Mouse (Mus musculus) E14TG2a.4 (cell line): Measurements from ENCODE around the gene 1700057G04Rik.

Experiments
- H3K27me3 ChIP-seq: 2 replicates; pipeline ENCODE4 v1.6.1; 2014; ENCODE audit warnings: low read length, control low read depth; ENCODE audit not compliant: insufficient read depth
- H3K36me3 ChIP-seq: 2 replicates; pipeline ENCODE4 v1.6.1; 2014; ENCODE audit warnings: low read length, control low read depth; ENCODE audit not compliant: insufficient read depth
- H3K4me1 ChIP-seq: replicated peaks from 2 replicates; pipeline ENCODE4 v1.6.1; 2014; ENCODE audit warnings: low read depth, low read length, control low read depth
- H3K4me3 ChIP-seq: replicated peaks from 2 replicates; pipeline ENCODE4 v1.5.1; 2014; ENCODE audit warnings: mild to moderate bottlenecking, low read length
- H3K9me3 ChIP-seq: 2 replicates; pipeline ENCODE4 v1.6.1; 2014; ENCODE audit warnings: low read length, control low read depth
- CTCF ChIP-seq: conservative IDR thresholded peaks from 2 replicates; pipeline ENCODE4 v1.5.1; 2014; ENCODE audit warnings: low read length
- NANOG ChIP-seq: IDR thresholded peaks from 2 replicates; pipeline ENCODE4 v1.6.1; 2014; ENCODE audit warnings: borderline replicate concordance, low read length, mixed read lengths
- POU5F1 ChIP-seq: IDR thresholded peaks from 2 replicates; pipeline ENCODE4 v1.6.1; 2014; ENCODE audit warnings: low read length, borderline replicate concordance

The 1700057G04Rik gene

DNA sequence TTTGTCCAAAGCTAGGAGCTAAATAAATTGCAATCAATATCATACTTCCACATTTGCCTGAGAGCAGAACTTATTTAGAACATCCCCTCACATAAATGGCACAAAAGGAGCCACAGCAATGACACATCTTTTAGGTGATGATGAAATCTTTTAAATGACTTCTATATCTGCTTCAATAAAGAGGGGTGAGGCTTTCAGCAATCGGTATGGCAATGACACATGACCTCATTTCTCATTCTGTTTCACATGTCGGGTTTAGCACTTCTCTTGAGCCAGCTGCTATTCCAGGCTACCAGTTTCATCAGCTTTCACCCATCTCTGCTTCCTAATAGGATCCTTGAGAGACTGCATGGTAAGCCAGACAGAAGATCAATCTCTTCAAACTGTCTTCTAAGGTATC, 54.3 kb downstream of the 1700057G04Rik start:
- Histone ChIP-seq H3K4me1 (no peaks in the 10 kb centered on the region), H3K36me3 (no peaks in the 10 kb centered on the region)
- TF ChIP-seq POU5F1 = no peak
- TF ChIP-seq CTCF = no peak
- TF ChIP-seq NANOG = no peak

DNA sequence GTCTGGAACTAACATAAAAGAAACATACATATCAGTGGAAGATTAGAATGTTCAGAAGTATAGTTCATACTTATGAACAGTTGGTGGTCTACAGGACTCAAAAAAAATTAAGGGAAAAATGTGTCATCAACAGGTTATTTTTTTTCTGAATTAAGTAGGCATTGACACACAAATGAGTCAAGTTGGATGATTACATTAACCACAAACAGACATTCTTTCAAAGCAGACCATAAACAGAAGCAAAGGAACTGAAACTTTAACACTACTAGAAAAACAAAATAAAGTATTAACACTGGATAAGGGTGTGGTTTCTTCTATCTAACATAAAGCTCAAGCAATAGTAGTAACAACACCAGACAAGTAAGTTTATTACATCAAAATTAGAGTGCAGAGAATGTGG, 59.7 kb downstream of the 1700057G04Rik start:
- TF ChIP-seq NANOG = no peak
- TF ChIP-seq CTCF = no peak
- TF ChIP-seq POU5F1 = no peak
- H3K36me3 ChIP-seq = no peaks in the 10 kb centered on the region
- H3K4me3 ChIP-seq = no peak overlapping the region
- no peaks in the 10 kb centered on the region for H3K27me3 ChIP-seq
- no peaks in the 10 kb centered on the region for H3K9me3 ChIP-seq
- H3K4me1 ChIP-seq = no peaks in the 10 kb centered on the region

More for the DNA sequence above, 54.3 kb downstream of the 1700057G04Rik start:
- Histone ChIP-seq H3K9me3 (no peaks in the 10 kb centered on the region), H3K27me3 (no peaks in the 10 kb centered on the region), H3K4me3 (no peak overlapping the region)

DNA sequence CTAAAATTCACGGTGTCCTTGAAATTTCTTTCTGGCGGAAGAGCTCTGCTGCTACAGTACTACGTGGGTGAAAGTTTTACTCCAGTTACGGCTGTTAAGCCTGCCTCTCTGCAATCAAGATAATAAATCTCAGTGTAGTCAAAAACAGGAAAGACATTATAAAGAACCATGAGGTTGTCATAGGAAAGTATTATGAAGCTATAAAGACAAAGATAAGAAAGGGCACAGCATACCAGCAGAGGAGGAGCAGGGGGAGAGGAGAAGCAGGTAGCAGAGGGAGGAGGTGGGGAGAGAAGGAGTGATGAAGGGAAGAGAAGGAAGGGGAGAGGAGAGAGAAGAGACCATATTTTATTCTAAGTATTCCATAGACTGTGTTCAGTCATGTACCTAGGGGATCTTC, 64.7 kb downstream of the 1700057G04Rik start:
- no peak overlapping the region for H3K4me3 ChIP-seq
- TF ChIP-seq POU5F1 (no peak), CTCF (no peak), NANOG (no peak)
- no peaks in the 10 kb centered on the region for H3K4me1 ChIP-seq
- no peaks in the 10 kb centered on the region for H3K27me3 ChIP-seq
- H3K9me3 ChIP-seq = no peaks in the 10 kb centered on the region
- no peaks in the 10 kb centered on the region for H3K36me3 ChIP-seq

DNA sequence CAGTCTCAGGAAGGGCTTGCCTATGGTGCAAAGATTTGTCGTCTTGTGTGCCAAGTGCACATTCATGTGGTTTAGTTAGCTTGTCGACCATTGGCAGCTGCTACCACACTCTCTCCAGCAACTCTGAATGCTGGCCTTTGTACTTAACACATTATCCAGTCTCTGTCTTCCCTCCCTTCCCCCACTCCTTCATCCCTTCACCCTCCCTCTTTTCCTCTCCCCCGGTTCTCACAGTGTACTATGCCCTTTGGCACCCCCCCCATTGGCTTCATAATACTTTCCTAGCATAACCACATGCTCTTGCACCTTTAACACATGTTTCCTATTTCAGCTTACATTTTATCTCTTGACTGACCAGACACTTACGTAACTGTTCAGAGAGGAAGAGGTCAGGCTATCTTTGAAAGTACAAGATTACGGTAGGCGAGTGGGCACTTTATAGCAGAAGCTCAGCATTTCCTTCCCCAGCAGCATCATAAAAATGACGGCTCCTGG, 65.6 kb downstream of the 1700057G04Rik start:
- H3K27me3 ChIP-seq = no peaks in the 10 kb centered on the region
- TF ChIP-seq CTCF (no peak), POU5F1 (no peak), NANOG (no peak)
- no peaks in the 10 kb centered on the region for H3K4me1 ChIP-seq
- no peak overlapping the region for H3K4me3 ChIP-seq
- H3K9me3 ChIP-seq = no peaks in the 10 kb centered on the region
- H3K36me3 ChIP-seq = no peaks in the 10 kb centered on the region

DNA sequence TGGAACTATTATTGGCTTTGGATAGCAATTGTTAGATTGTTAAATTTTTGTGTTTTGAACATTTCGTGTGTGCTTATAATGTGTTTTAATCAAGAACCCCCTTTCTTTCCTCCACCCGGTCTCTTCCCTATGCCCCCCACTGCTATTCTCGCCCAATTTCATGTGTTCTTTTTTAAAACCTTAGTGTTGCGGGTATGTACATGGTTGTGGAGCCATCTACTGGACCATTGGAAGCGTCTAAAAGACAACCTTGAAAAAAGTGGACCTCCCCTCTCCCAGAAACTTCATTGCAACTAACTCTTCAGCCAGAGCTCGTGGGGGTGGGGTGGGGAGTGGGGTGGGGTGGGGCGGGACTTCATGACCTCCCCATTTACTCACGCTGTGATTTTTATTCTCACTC, 66.2 kb downstream of the 1700057G04Rik start:
- H3K4me3 ChIP-seq = no peak overlapping the region
- no peaks in the 10 kb centered on the region for H3K9me3 ChIP-seq
- H3K27me3 ChIP-seq = no peaks in the 10 kb centered on the region
- H3K4me1 ChIP-seq = no peaks in the 10 kb centered on the region
- no peaks in the 10 kb centered on the region for H3K36me3 ChIP-seq
- TF ChIP-seq NANOG = no peak

DNA sequence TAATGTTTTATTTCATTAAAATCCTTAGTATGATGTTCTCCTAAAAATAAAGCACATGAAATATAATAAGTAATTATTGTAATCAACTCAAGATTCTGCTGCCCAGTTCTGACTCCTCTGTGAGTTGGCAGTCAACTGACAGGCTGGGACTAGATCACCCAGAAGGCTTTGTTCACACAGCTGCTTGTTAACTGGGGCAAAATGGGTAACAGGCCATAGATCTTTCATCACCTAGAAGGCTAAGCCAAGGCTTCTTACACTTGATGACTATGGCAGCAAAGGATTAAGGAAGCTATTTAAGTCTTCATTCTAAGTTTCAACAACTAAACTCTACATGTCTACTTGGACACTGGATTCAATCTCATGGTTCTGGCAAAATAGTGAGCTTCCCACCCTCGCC, 68.8 kb downstream of the 1700057G04Rik start:
- no peaks in the 10 kb centered on the region for H3K9me3 ChIP-seq
- no peaks in the 10 kb centered on the region for H3K4me1 ChIP-seq
- no peak overlapping the region for H3K4me3 ChIP-seq
- H3K36me3 ChIP-seq = no peaks in the 10 kb centered on the region
- no peaks in the 10 kb centered on the region for H3K27me3 ChIP-seq
- TF ChIP-seq NANOG (no peak), CTCF (no peak), POU5F1 (no peak)

DNA sequence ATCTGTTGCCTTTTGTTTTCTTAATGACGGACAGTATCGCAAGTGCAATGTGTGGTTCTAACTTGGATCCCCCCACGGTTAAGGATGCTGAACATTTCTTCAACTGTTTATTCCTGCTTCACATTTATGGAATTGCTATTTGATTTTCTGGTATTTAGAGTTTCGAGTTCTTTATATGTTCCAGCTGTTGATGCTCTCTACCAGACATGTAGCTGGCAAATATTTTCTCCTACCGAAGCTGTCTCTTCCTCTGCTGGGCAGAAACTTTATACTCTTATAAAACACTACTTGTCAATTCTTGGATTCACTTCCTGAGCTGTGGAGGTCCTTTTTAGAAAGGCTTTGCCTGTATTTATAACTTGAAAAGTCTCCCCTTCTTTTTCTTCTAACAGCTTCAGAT, 70.1 kb downstream of the 1700057G04Rik start:
- TF ChIP-seq POU5F1 = no peak
- Histone ChIP-seq H3K4me3 (no peak overlapping the region), H3K36me3 (no peaks in the 10 kb centered on the region), H3K9me3 (no peaks in the 10 kb centered on the region), H3K4me1 (no peaks in the 10 kb centered on the region), H3K27me3 (no peaks in the 10 kb centered on the region)

DNA sequence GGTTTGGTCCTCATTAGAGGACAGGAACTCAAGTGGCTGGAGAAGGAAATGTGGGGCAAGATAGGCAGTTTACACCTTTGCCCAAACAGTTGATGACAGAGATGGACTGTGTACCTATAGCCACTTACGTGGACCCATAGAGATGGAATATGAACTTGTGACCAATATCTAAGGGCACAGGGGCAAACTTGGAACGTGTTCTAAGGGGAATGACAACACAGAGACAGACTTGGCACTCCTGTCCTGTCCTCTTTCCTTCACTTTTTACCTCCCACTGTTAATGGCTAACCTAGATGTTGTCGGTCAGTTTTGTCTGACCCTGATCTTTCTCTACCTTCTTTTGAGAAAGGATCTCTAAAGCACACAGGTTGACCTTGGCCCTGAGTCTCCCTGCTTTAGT, 74.2 kb downstream of the 1700057G04Rik start:
- TF ChIP-seq NANOG (no peak), CTCF (no peak), POU5F1 (no peak)

DNA sequence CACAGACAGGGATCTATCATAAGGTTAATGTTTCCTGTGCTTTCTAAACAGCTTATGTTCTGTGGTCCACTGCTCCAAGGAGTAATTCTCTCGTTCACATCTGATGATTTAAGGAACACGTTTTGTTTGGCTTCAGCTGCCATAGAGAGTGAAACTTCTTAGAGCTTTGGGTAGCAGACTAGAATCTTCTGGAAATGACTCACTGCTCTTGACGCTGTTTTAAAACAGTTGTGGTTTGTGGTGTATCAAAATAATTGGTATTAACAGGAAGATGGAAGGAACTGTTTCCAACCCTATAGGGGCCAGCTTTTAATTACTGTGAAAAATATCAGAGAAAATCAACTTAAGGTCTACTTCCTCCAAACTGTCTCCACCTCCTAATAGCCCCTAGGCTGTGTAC, 75.2 kb downstream of the 1700057G04Rik start:
- Histone ChIP-seq H3K4me3 (no peak overlapping the region), H3K36me3 (no peaks in the 10 kb centered on the region), H3K4me1 (no peaks in the 10 kb centered on the region), H3K27me3 (no peaks in the 10 kb centered on the region), H3K9me3 (no peaks in the 10 kb centered on the region)
- no peak for TF ChIP-seq POU5F1

More for the DNA sequence above, 74.2 kb downstream of the 1700057G04Rik start:
- Histone ChIP-seq H3K36me3 (no peaks in the 10 kb centered on the region), H3K4me1 (no peaks in the 10 kb centered on the region), H3K27me3 (no peaks in the 10 kb centered on the region), H3K4me3 (no peak overlapping the region), H3K9me3 (no peaks in the 10 kb centered on the region)

DNA sequence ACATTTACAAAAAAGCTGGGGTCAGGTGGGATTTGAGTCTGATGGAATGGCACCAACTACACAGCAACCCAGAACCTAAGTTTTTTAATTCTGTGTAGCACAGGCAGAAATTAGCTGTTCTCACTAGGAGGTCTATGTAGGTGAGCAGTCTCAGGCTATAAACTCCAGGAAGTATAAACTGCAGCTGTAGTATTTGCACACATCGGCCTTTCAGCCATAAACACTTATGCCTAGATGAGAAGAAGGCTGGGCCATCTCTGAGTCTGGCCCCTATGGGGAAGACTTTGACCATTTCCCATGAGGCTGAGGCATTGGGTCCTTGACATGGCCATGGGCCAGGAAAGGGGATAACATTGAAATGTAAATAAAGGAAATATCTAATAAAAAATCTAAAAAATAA, 76.7 kb downstream of the 1700057G04Rik start:
- TF ChIP-seq CTCF (no peak), NANOG (no peak), POU5F1 (no peak)
- Histone ChIP-seq H3K4me1 (no peaks in the 10 kb centered on the region), H3K9me3 (no peaks in the 10 kb centered on the region), H3K27me3 (no peaks in the 10 kb centered on the region), H3K36me3 (no peaks in the 10 kb centered on the region), H3K4me3 (no peak overlapping the region)
